Mouse (Mus musculus): Measurements from ENCODE around the gene Ets1. TPM values are rescaled to one million over a fixed set of nuclear protein-coding genes. Genes with fewer than 3 reads are reported as not detected.

Gene Ets1
- polyA plus RNA-seq, 1 experiment from 2014 or later = 20.8 TPM

- peaks cover 5% of the 10 kb centered on the region for H3K4me1 ChIP-seq
- no peak for ATAC-seq (replicated peaks)
- WGBS = 70% methylated on average over 4 of the region's 4 CpGs
- H3K36me3 ChIP-seq (replicated peaks) = no peaks in the 10 kb centered on the region
- no peak overlapping the region for H3K4me3 ChIP-seq
- H3K27ac ChIP-seq = no peak overlapping the region
- no peaks in the 10 kb centered on the region for H3K9me3 ChIP-seq
- no peak overlapping the region for H3K9ac ChIP-seq
- no peak overlapping the region for H3K4me2 ChIP-seq
- H3K27me3 ChIP-seq (replicated peaks) = no peaks in the 10 kb centered on the region
These were observed 77.8 kb downstream of the Ets1 start for GRCm38 (mm10) chr9:32713790-32714189.

DNA sequence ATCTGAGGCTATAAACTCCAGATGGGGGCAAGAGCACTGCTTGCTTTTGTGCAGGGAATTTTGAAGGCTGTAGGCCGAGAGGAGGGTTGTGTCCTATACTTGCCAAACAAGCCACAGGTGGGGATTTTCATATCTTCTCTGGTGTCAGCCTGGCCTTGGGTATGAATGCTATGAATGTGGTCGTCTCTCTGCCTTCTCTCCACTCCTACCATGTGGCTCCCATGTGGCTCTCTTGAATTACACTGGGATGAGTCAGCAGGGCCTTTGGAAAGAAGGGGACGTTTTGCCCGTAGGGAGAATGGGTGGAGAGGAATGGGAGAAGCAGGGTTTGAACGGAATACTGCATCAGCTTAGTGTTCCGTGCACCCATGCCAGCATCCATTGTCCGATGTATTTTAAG lies 78.5 kb downstream of the Ets1 start:
- Histone ChIP-seq H3K9me3 (no peaks in the 10 kb centered on the region), H3K27me3 (replicated peaks) (no peaks in the 10 kb centered on the region), H3K4me3 (no peak overlapping the region), H3K4me2 (no peak overlapping the region), H3K27ac (no peak overlapping the region), H3K9ac (no peak overlapping the region), H3K4me1 (peaks cover 5% of the 10 kb centered on the region), H3K36me3 (replicated peaks) (no peaks in the 10 kb centered on the region)
- no peak for ATAC-seq (replicated peaks)
- 78% methylated on average over 7 of the region's 7 CpGs for WGBS

DNA sequence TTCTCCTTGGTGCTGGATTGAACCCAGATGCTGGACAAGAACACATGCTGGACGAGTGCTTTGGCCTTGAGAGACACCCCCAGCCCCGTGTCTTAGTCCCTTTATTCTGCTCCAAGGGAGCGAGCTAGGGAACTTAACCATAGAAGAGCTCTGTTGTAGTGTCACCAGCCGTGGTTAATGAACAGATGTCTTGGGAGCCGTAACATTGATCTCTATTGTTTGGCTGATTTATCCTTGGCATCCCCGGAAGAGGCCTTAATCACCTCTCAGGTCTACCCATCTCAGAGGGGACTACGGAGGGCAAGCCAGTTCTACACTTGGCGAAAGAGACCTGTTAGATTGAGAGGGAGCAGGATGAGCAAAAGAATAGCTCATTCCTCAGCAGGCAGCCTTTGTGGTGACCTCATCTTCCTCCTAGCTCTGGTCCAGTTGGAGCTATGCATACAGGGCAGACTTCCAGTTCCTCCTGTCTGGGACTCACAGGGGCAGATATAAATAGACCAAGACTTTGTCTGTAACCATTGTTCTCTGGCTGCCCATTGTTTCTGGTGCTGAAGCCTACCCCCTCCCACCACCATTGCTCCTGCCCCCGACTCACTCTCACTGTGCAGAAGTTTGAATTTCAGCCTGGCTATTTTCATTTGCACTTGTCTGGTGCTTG lies 79.9 kb downstream of the Ets1 start:
- no peaks in the 10 kb centered on the region for H3K36me3 ChIP-seq (replicated peaks)
- peaks cover 5% of the 10 kb centered on the region for H3K4me1 ChIP-seq
- H3K9ac ChIP-seq = no peak overlapping the region
- H3K4me3 ChIP-seq = no peak overlapping the region
- ATAC-seq (replicated peaks) = 0 out of 2 replicates have a peak, but pooled peaks have one; percentile 24
- no peaks in the 10 kb centered on the region for H3K9me3 ChIP-seq
- no peaks in the 10 kb centered on the region for H3K27me3 ChIP-seq (replicated peaks)
- H3K27ac ChIP-seq = no peak overlapping the region
- no peak overlapping the region for H3K4me2 ChIP-seq
- 17% methylated on average over 9 of the region's 9 CpGs for WGBS

- Histone ChIP-seq H3K36me3 (replicated peaks) (no peaks in the 10 kb centered on the region), H3K27ac (peak overlapping the region; percentile 26; the same call in 1 of the 2 replicates), H3K9me3 (no peaks in the 10 kb centered on the region), H3K9ac (no peak overlapping the region), H3K4me2 (no peak overlapping the region), H3K27me3 (replicated peaks) (no peaks in the 10 kb centered on the region), H3K4me3 (no peak overlapping the region), H3K4me1 (peaks cover 5% of the 10 kb centered on the region)
- ATAC-seq (replicated peaks) = no peak
- WGBS = 58% methylated on average over 12 of the region's 12 CpGs
These were observed 81.4 kb downstream of the Ets1 start for GRCm38 (mm10) chr9:32717268-32717920.

- Histone ChIP-seq H3K27me3 (replicated peaks) (no peaks in the 10 kb centered on the region), H3K9ac (no peak overlapping the region), H3K4me1 (peaks cover 5% of the 10 kb centered on the region), H3K9me3 (no peaks in the 10 kb centered on the region), H3K4me2 (no peak overlapping the region), H3K36me3 (replicated peaks) (no peaks in the 10 kb centered on the region), H3K4me3 (no peak overlapping the region), H3K27ac (no peak overlapping the region)
- 68% methylated on average over 9 of the region's 9 CpGs for WGBS
- ATAC-seq (replicated peaks) = no peak
These were observed 82.2 kb downstream of the Ets1 start for GRCm38 (mm10) chr9:32717931-32718820.

DNA sequence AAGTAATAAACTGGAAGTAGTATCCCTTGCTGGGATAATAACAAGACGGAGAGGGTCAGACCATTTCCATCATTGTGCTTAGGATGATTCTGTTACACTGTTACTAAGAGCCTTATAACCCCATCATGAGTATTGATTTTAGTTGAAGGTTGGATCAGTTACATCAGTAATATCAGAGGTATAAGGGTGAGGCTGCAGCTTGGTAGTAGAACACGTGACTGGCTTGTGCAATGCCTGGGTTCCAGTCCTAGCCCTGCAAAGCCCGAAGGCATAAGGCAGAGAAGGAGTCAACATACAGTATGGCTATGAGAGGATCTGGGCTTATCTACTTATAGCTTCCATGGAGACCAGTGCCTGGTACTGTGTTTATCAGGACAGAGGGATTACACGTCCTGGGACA lies 82.8 kb downstream of the Ets1 start:
- H3K36me3 ChIP-seq (replicated peaks) = no peaks in the 10 kb centered on the region
- no peak overlapping the region for H3K4me2 ChIP-seq
- H3K9me3 ChIP-seq = no peaks in the 10 kb centered on the region
- ATAC-seq (replicated peaks) = no peak
- no peaks in the 10 kb centered on the region for H3K27me3 ChIP-seq (replicated peaks)
- H3K9ac ChIP-seq = no peak overlapping the region
- no peak overlapping the region for H3K4me3 ChIP-seq
- WGBS = 89% methylated on average over 4 of the region's 4 CpGs
- no peak overlapping the region for H3K27ac ChIP-seq
- H3K4me1 ChIP-seq = peaks cover 5% of the 10 kb centered on the region

GRCm38 (mm10) chr9:32719941-32720263 lies 83.9 kb downstream of the Ets1 start:
- no peaks in the 10 kb centered on the region for H3K9me3 ChIP-seq
- H3K9ac ChIP-seq = no peak overlapping the region
- no peaks in the 10 kb centered on the region for H3K27me3 ChIP-seq (replicated peaks)
- no peak overlapping the region for H3K27ac ChIP-seq
- H3K4me1 ChIP-seq = peaks cover 5% of the 10 kb centered on the region
- ATAC-seq (replicated peaks) = no peak
- WGBS = 65% methylated on average over 3 of the region's 3 CpGs
- H3K36me3 ChIP-seq (replicated peaks) = no peaks in the 10 kb centered on the region
- no peak overlapping the region for H3K4me2 ChIP-seq
- H3K4me3 ChIP-seq = no peak overlapping the region

DNA sequence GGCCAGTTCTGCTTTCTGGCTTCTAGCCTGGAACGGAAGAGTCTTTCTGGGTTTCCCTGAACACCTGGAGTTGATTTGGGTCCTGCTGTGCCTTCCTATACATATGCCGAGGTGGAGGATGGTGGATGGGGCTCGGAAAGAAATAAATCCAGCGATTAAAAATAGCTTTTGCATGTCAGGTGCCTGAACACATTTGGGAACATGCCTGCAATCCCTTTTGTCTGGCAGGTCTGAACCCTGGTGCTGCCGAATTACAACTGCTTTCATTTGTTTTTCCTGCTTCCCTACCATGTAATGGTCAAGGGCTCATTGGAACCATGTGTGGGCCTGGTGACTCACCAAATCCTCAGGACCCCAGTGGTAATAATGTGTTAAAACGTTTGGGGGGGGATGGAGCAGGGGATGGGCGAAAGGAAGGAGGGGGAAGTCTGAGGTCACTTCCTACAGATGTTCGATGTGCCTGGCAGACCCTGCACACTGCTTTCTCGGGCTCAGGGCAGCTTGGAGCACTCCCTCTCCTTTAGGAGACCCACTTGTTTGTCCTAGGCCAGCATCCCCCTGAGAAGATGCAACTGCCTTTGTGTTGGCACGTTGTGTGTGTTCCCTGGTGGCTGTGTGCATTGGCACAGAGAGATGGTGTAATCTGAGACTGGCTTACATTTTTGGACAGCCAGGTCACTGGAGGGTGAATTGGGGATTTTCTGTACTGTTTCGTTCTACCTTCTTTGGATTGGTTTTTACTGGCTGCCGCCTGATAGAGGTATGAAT lies 84.4 kb downstream of the Ets1 start:
- Histone ChIP-seq H3K27ac (no peak overlapping the region), H3K27me3 (replicated peaks) (no peaks in the 10 kb centered on the region), H3K9me3 (no peaks in the 10 kb centered on the region), H3K36me3 (replicated peaks) (no peaks in the 10 kb centered on the region), H3K9ac (no peak overlapping the region), H3K4me3 (no peak overlapping the region), H3K4me2 (no peak overlapping the region), H3K4me1 (peaks cover 5% of the 10 kb centered on the region)
- no peak for ATAC-seq (replicated peaks)
- WGBS = 54% methylated on average over 12 of the region's 12 CpGs

- WGBS = 60% methylated on average over 2 of the region's 2 CpGs
- Histone ChIP-seq H3K27me3 (replicated peaks) (no peaks in the 10 kb centered on the region), H3K9me3 (no peaks in the 10 kb centered on the region), H3K36me3 (replicated peaks) (no peaks in the 10 kb centered on the region), H3K27ac (no peak overlapping the region), H3K4me1 (peaks cover 5% of the 10 kb centered on the region), H3K4me2 (no peak overlapping the region), H3K9ac (no peak overlapping the region), H3K4me3 (no peak overlapping the region)
- no peak for ATAC-seq (replicated peaks)
These were observed 85.1 kb downstream of the Ets1 start for GRCm38 (mm10) chr9:32721081-32721480.

GRCm38 (mm10) chr9:32722205-32722604 lies 86.2 kb downstream of the Ets1 start:
- Histone ChIP-seq H3K9me3 (no peaks in the 10 kb centered on the region), H3K27ac (no peak overlapping the region), H3K4me2 (no peak overlapping the region), H3K4me3 (no peak overlapping the region), H3K36me3 (replicated peaks) (no peaks in the 10 kb centered on the region), H3K9ac (no peak overlapping the region), H3K4me1 (peaks cover 3% of the 10 kb centered on the region; the same call in 1 of the 2 replicates), H3K27me3 (replicated peaks) (no peaks in the 10 kb centered on the region)
- no peak for ATAC-seq (replicated peaks)
- WGBS = 97% methylated on average over 1 of the region's 1 CpGs

GRCm38 (mm10) chr9:32722969-32723368 lies 86.9 kb downstream of the Ets1 start:
- no peak overlapping the region for H3K27ac ChIP-seq
- H3K27me3 ChIP-seq (replicated peaks) = no peaks in the 10 kb centered on the region
- no peak overlapping the region for H3K4me3 ChIP-seq
- no peaks in the 10 kb centered on the region for H3K36me3 ChIP-seq (replicated peaks)
- no peak overlapping the region for H3K4me2 ChIP-seq
- H3K9me3 ChIP-seq = no peaks in the 10 kb centered on the region
- H3K4me1 ChIP-seq = no peaks in the 10 kb centered on the region
- ATAC-seq (replicated peaks) = no peak
- no peak overlapping the region for H3K9ac ChIP-seq
- 73% methylated on average over 3 of the region's 3 CpGs for WGBS

Data from midbrain, embryonic 15.5 days (tissue).